Mouse (Mus musculus): ENCODE data around the gene Olfr510. TPM values are rescaled to one million over a fixed set of nuclear protein-coding genes. Genes with fewer than 3 reads are reported as not detected.

The Olfr510 gene
- total and polyA plus RNA-seq, 3 experiments, result not detected

GRCm38 (mm10) chr7:108671058-108671457, 4.8 kb downstream of the Olfr510 start:
- dilution Hi-C loops (cut with MboI; ENCODE audit: extremely low pct_ligation_motif_present, extremely low pct_unique_long_range_greater_than_20kb, low sequenced_read_pairs), result no loop called here
- H3K4me2 ChIP-seq (ENCODE audit: insufficient read depth, low read depth, poor library complexity, severe bottlenecking), result no peak overlapping the region
- H3K9ac ChIP-seq (ENCODE audit: insufficient read depth, low read depth), result no peak overlapping the region
- no peak for DNase-seq (ENCODE audit: extremely low read depth)
- H3K36me3 ChIP-seq (replicated peaks in 1 of 2; ENCODE audit: control insufficient read depth in 1 of 2, insufficient read depth in 1 of 2, low read length in 1 of 2), result no peaks in the 10 kb centered on the region
- H3K27me3 ChIP-seq (replicated peaks), result no peaks in the 10 kb centered on the region
- in situ Hi-C loops (cut with MboI; ENCODE audit: low pct_ligation_motif_present, low pct_unique_long_range_greater_than_20kb, low sequenced_read_pairs), result no loop called here
- H3K4me3 ChIP-seq (replicated peaks in 1 of 3; ENCODE audit: low read depth in 2 of 3, low read length in 2 of 3, poor library complexity in 1 of 3), result no peak overlapping the region
- no peaks in the 10 kb centered on the region for H3K79me2 ChIP-seq (replicated peaks; ENCODE audit: control insufficient read depth, extremely low read depth, insufficient read depth, poor library complexity, severe bottlenecking)
- no peaks in the 10 kb centered on the region for H3K4me1 ChIP-seq (ENCODE audit: control insufficient read depth in 1 of 2, insufficient read depth in 2 of 2)
- no peaks in the 10 kb centered on the region for H3K9me3 ChIP-seq (replicated peaks; ENCODE audit: low read length)
- no peak for TF ChIP-seq CHD1 (IDR thresholded peaks at IDR 0.05; ENCODE audit: low read depth, low read length)
- TF ChIP-seq CTCF (conservative IDR thresholded peaks at IDR 0.05 in 1 of 2, IDR thresholded peaks at IDR 0.05 in 1 of 2; ENCODE audit: low read depth in 2 of 2, low read length in 2 of 2), result no peak
- no peak for TF ChIP-seq HCFC1 (IDR thresholded peaks at IDR 0.05; ENCODE audit: low read depth, low read length)
- no peak for TF ChIP-seq SMC3 (IDR thresholded peaks at IDR 0.05; ENCODE audit: low read depth, low read length)
- TF ChIP-seq MXI1 (IDR thresholded peaks at IDR 0.05; ENCODE audit: low read depth, low read length), result no peak
- H3K27ac ChIP-seq (ENCODE audit: insufficient read depth, low read depth), result no peak overlapping the region

DNA sequence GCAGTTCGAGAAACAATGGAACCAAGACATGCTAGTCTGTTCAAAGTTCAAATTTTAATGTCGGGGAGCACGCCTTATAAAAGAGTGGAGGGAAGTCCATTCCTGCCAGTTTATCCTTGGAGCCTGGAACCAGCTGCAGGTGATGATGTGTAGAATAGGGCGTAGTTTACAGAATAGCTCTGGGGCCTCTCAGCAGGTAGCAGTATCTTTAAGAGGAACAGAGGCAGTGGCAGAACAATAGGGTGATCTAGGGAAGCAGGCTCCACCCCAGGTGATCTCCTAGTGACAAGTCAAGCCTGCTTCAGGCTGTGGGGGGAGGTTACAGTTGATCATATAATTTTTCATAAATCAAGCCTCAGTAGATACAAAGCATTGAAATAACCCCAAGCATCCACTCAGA, 12.7 kb downstream of the Olfr510 start:
- H3K27me3 ChIP-seq (replicated peaks), result no peaks in the 10 kb centered on the region
- H3K4me1 ChIP-seq (ENCODE audit: control insufficient read depth in 1 of 2, insufficient read depth in 2 of 2), result no peaks in the 10 kb centered on the region
- in situ Hi-C loops (cut with MboI; ENCODE audit: low pct_ligation_motif_present, low pct_unique_long_range_greater_than_20kb, low sequenced_read_pairs), result no loop called here
- dilution Hi-C loops (cut with MboI; ENCODE audit: extremely low pct_ligation_motif_present, extremely low pct_unique_long_range_greater_than_20kb, low sequenced_read_pairs), result no loop called here
- no peaks in the 10 kb centered on the region for H3K79me2 ChIP-seq (replicated peaks; ENCODE audit: control insufficient read depth, extremely low read depth, insufficient read depth, poor library complexity, severe bottlenecking)
- H3K9me3 ChIP-seq (replicated peaks; ENCODE audit: low read length), result peaks cover 6% of the 10 kb centered on the region
- H3K9ac ChIP-seq (ENCODE audit: insufficient read depth, low read depth), result no peak overlapping the region
- no peak overlapping the region for H3K4me3 ChIP-seq (replicated peaks in 1 of 3; ENCODE audit: low read depth in 2 of 3, low read length in 2 of 3, poor library complexity in 1 of 3)
- TF ChIP-seq ZKSCAN1 (IDR thresholded peaks at IDR 0.05; ENCODE audit: borderline replicate concordance, low read depth, low read length) (no peak), POLR2AphosphoS2 (IDR thresholded peaks at IDR 0.05; ENCODE audit: low read depth, low read length) (no peak), SIN3A (IDR thresholded peaks at IDR 0.05; ENCODE audit: low read length) (no peak), TBP (conservative IDR thresholded peaks at IDR 0.05; ENCODE audit: low read depth, low read length) (no peak), GABPA (IDR thresholded peaks at IDR 0.05; ENCODE audit: insufficient replicate concordance, low read depth, low read length) (no peak), CHD1 (IDR thresholded peaks at IDR 0.05; ENCODE audit: low read depth, low read length) (no peak), MAFK (IDR thresholded peaks at IDR 0.05; ENCODE audit: insufficient replicate concordance, low read length) (no peak), KAT2A (IDR thresholded peaks at IDR 0.05; ENCODE audit: insufficient replicate concordance, low read length) (no peak), JUN (IDR thresholded peaks at IDR 0.05; ENCODE audit: insufficient read depth, low read depth, low read length) (no peak), RCOR1 (conservative IDR thresholded peaks at IDR 0.05; ENCODE audit: low read depth, low read length) (no peak), ETS1 (conservative IDR thresholded peaks at IDR 0.05; ENCODE audit: low read depth, low read length) (no peak)
- no peaks in the 10 kb centered on the region for H3K36me3 ChIP-seq (replicated peaks in 1 of 2; ENCODE audit: control insufficient read depth in 1 of 2, insufficient read depth in 1 of 2, low read length in 1 of 2)
- no peak overlapping the region for H3K27ac ChIP-seq (ENCODE audit: insufficient read depth, low read depth)
- no peak overlapping the region for H3K4me2 ChIP-seq (ENCODE audit: insufficient read depth, low read depth, poor library complexity, severe bottlenecking)
- DNase-seq (ENCODE audit: extremely low read depth), result no peak
